Mouse (Mus musculus): ENCODE measurements around the gene Exoc8.

Exoc8 gene

GRCm38 (mm10) chr8:124897386-124898250 is at the start of gene Exoc8, which contains the start of gene Sprtn:
Gene Exoc8, minus strand, starts transcription at chr8:124897705.
Gene Sprtn, plus strand, starts transcription at chr8:124897886.
- peak; percentile 97 to 98 for DNase-seq

GRCm38 (mm10) chr8:124944406-124944805 is 46.9 kb upstream of the Exoc8 start:
- DNase-seq = no peak

GRCm38 (mm10) chr8:124943801-124944200 is 46.3 kb upstream of the Exoc8 start:
- DNase-seq = no peak

GRCm38 (mm10) chr8:124937293-124937692 is 39.8 kb upstream of the Exoc8 start:
- DNase-seq = no peak

- no peak for DNase-seq
These were observed 39.2 kb upstream of the Exoc8 start for GRCm38 (mm10) chr8:124936699-124937098.

- no peak for DNase-seq
These were observed 37.6 kb upstream of the Exoc8 start for GRCm38 (mm10) chr8:124935116-124935515.

GRCm38 (mm10) chr8:124932435-124932834 is 34.9 kb upstream of the Exoc8 start:
- no peak for DNase-seq

GRCm38 (mm10) chr8:124930649-124931048 is 33.1 kb upstream of the Exoc8 start:
- no peak for DNase-seq

- no peak for DNase-seq
These were observed 32.6 kb upstream of the Exoc8 start for GRCm38 (mm10) chr8:124930086-124930485.

GRCm38 (mm10) chr8:124929006-124929405 is 31.5 kb upstream of the Exoc8 start:
- DNase-seq = no peak

- DNase-seq = no peak
These were observed 28.9 kb upstream of the Exoc8 start for GRCm38 (mm10) chr8:124926351-124926771.

- DNase-seq = no peak
These were observed 28.2 kb upstream of the Exoc8 start for GRCm38 (mm10) chr8:124925544-124926266.

- no peak for DNase-seq
These were observed 26.6 kb upstream of the Exoc8 start for GRCm38 (mm10) chr8:124923971-124924652.

GRCm38 (mm10) chr8:124922490-124923089 is 25.1 kb upstream of the Exoc8 start:
- DNase-seq = no peak

- no peak for DNase-seq
These were observed 24.1 kb upstream of the Exoc8 start for GRCm38 (mm10) chr8:124921369-124922279.

- no peak for DNase-seq
These were observed 20.4 kb upstream of the Exoc8 start for GRCm38 (mm10) chr8:124917741-124918484.

- DNase-seq = no peak
These were observed 16.6 kb upstream of the Exoc8 start for GRCm38 (mm10) chr8:124914061-124914460.

GRCm38 (mm10) chr8:124911938-124912872 is 14.7 kb upstream of the Exoc8 start:
- DNase-seq = no peak

GRCm38 (mm10) chr8:124910349-124910748 is 12.8 kb upstream of the Exoc8 start:
- DNase-seq = no peak

GRCm38 (mm10) chr8:124909936-124910335 is 12.4 kb upstream of the Exoc8 start:
- DNase-seq = no peak

Data from spleen, adult 18-20 months (tissue).